Mouse (Mus musculus): ENCODE measurements around the gene Ntsr1.

Gene Ntsr1

GRCm38 (mm10) chr2:180499741-180500140, at the start of gene Ntsr1:
Gene Ntsr1, plus strand, starts transcription at chr2:180499976.
- DNase-seq (ENCODE audit: low read depth, low spot score), result no peak

- no peak for DNase-seq (ENCODE audit: low read depth, low spot score)
Observed at GRCm38 (mm10) chr2:180450529-180450928, 49.2 kb upstream of the Ntsr1 start.

- DNase-seq (ENCODE audit: low read depth, low spot score), result peak; percentile 36
Observed at GRCm38 (mm10) chr2:180455723-180456698, 43.8 kb upstream of the Ntsr1 start, which contains the start of gene Slco4a1. Gene Slco4a1, plus strand, starts transcription at chr2:180456245.

- no peak for DNase-seq (ENCODE audit: low read depth, low spot score)
Observed at GRCm38 (mm10) chr2:180456705-180457104, 43.1 kb upstream of the Ntsr1 start.

DNA sequence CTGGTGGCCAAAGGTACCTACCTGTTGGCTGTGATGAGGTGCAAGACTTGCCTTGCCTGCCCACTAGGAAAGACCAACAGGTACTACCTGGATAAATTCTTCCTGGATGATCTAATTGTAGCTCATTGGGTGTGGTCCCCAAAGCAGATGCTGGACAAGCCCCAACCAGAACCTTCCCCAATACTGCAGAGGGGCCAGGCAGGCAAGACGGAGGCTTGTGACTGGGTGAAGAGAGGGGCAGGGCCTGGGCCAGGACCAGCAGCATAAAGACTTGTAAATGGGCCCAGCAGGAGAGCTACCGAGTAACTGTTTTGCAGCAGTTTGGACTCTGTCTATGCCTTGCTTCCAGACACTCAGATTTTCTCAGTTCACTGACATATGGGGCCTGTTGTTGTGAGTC, 42.1 kb upstream of the Ntsr1 start:
- DNase-seq (ENCODE audit: low read depth, low spot score), result no peak

DNA sequence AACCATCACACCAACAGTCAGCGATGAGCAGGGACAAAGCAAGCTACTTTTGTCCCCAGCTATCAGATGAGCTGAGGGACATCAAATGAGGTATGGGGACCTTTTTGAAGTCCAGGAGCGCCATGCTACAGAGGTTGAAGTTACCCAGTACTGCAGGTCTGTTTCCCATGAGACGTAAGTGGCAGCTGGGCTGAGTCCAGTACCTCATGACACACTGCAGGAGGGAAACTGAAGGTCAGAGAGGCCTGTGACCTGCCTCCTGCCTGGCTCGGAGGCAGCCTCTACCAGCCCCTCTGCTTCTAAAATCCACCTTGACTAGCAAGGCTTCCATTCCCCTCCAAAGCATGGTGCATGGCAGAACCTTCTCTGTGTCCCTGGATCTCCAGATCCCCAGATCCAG, 40.3 kb upstream of the Ntsr1 start:
- no peak for DNase-seq (ENCODE audit: low read depth, low spot score)

- no peak for DNase-seq (ENCODE audit: low read depth, low spot score)
Observed at GRCm38 (mm10) chr2:180460801-180461200, 39.0 kb upstream of the Ntsr1 start.

- no peak for DNase-seq (ENCODE audit: low read depth, low spot score)
Observed at GRCm38 (mm10) chr2:180462593-180462992, 37.2 kb upstream of the Ntsr1 start.

DNA sequence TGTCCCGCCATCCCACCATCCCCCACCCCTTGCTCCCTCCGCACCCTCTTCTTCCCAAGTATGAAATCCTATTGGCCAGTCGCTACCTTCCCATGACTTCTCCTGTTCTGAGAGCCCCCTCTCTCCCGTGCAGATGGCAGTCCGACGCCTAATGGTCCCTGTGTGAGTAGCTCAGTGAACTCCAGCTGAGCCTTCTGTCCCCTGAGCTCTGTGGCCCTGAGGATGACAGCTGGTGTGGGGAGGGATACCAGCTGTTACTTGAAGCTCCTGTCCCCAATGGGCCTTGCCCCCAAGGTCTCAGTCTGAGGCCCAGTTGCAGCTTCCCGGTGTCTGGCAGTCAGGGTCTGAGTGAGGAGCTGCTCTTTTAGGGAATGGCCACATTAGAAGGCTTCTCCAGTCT, 33.3 kb upstream of the Ntsr1 start:
- no peak for DNase-seq (ENCODE audit: low read depth, low spot score)

DNA sequence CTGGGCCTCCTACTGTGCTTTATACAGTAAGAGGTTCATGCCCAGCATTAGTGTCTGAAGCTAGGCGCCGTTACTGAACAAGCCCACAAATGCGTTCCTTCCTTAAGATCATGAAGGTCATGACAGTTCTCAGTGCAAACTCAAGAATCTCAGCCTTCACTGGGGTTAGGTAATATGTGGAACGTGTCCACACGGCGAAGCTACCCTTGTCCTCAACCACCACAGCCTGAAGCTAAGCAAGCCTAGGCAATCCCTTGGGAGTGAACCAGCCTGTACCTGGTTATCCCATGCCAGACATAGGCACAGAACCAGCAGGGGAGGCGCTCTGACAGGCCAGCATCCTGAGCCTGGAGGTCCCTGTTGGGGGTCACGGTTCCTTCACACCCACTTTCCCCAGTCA, 30.9 kb upstream of the Ntsr1 start:
- DNase-seq (ENCODE audit: low read depth, low spot score), result no peak

DNA sequence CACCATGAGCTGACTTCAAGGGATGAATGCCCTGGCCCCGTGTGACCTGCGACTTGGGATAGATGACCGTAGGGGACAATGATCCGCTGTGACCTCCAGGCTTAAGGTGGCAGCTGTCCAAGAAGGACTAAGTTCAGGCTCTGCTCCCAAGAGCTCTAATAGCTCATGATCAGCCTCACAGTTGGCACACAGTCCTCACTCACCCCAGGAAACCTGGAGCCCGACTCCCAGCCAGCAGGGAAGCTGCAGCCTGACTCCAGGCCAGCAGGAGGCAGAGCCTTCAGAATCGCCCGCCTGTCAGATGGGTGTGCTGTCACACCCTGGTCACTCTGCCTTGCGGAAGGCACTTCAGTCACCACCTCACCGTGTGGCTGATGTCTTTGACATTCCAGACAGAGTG, 30.0 kb upstream of the Ntsr1 start:
- DNase-seq (ENCODE audit: low read depth, low spot score), result no peak

- no peak for DNase-seq (ENCODE audit: low read depth, low spot score)
Observed at GRCm38 (mm10) chr2:180472306-180473079, 27.3 kb upstream of the Ntsr1 start.

DNA sequence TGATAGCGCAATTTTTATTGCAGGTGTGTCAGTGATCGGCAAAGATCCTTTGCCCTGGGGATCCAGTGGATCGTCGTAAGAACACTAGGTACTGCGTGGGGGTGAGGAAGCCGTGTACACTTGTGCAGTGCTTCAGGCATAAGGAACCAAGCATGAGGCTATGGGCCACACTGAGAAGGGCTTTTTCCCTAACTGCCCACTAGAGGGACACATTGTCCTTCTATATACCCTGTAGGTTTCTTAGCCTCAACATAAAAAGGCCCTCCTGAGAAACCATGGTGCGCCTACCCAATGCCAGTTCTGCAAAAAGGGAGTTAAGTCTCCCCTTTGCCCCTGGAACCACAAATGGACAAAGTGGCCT, 26.7 kb upstream of the Ntsr1 start:
- peak; percentile 69 for DNase-seq (ENCODE audit: low read depth, low spot score)

DNA sequence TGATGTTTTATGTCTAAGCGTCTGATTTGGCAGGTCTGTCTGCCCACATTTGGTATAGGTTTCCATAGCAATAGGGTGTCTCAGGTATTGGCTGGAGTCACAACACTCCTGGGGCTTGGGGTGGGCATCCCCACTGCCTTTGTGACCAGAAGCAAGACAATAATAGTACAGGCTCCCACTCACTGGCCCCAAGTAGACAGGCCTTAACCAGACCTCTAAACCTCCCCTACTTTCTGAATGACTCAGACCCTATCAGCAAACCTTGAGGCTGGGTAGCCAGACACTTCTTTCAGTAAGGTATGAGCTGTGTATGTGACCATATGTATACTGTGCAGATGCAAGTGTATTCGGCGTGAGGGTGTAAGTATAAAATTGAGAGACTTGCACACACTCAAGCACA, 24.9 kb upstream of the Ntsr1 start:
- no peak for DNase-seq (ENCODE audit: low read depth, low spot score)

DNA sequence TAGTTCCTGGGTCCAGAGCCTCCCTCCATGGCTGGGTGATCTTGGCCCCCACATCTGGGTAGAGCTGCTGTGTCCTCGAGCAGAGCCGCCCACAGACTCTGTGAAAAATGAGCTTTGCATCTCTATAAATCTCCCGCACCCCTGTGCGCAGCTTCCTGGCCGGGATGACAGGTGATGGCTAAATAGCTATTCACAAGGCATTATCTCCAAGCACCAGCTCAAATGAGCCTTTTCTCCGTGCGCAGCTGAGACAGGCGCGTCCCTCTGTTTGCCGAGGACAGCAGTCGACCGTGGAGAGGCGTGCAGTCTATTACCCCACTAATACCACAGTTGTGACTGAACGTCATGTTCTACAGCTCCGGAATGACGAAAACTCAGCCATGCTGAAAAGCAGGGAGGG, 17.5 kb upstream of the Ntsr1 start:
- no peak for DNase-seq (ENCODE audit: low read depth, low spot score)

GRCm38 (mm10) chr2:180484882-180485281, 14.9 kb upstream of the Ntsr1 start:
- no peak for DNase-seq (ENCODE audit: low read depth, low spot score)

DNA sequence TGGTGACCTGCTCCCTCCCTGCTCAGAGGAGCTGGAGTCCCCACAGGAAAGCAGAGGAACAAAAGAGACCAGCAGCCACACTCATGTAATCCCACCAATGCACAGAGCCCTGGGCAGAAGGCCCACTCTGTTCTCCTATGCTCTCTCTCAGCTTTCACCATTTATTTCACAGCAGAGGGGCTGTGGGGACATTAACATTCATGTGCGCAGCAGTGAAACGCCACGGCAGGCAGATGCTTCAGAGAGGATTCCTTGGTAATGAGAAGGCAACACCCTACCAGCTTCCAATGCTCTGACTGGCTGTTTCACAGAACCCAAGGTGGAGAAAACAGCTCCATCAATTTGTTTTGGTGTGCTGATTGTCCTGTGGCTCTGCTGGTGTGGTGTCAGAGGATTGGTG, 14.5 kb upstream of the Ntsr1 start:
- no peak for DNase-seq (ENCODE audit: low read depth, low spot score)

GRCm38 (mm10) chr2:180488210-180488751, 11.5 kb upstream of the Ntsr1 start:
- peak; percentile 61 for DNase-seq (ENCODE audit: low read depth, low spot score)

DNA sequence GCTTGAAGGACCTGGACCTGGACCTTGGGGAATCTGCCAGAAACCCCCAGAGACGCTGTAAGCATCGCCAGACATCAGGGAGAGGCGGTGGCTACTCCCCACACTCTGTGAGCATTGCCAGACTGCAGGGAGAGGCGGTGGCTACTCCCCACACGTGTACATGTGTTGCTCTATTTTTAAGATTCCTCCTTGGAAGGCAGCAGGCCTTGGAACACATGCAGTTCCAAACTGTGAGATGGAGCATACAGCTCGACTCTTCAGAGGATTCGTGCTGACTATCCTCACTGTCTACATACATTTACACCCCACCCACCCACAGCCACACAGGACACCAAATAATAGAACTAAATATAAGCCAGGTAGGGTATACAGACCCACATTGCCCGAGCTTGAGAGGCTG, 3.9 kb upstream of the Ntsr1 start:
- peak; percentile 84 for DNase-seq (ENCODE audit: low read depth, low spot score)

DNA sequence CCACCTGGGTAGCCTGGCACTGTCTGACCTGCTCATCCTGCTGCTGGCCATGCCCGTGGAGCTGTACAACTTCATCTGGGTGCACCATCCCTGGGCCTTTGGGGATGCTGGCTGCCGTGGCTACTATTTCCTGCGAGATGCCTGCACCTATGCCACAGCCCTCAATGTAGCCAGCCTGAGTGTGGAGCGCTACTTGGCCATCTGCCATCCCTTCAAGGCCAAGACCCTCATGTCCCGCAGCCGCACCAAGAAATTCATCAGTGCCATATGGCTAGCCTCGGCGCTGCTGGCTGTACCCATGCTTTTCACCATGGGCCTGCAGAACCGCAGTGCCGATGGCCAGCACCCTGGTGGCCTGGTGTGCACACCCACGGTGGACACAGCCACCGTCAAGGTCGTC, 950 bp downstream of the Ntsr1 start:
- no peak for DNase-seq (ENCODE audit: low read depth, low spot score)

DNA sequence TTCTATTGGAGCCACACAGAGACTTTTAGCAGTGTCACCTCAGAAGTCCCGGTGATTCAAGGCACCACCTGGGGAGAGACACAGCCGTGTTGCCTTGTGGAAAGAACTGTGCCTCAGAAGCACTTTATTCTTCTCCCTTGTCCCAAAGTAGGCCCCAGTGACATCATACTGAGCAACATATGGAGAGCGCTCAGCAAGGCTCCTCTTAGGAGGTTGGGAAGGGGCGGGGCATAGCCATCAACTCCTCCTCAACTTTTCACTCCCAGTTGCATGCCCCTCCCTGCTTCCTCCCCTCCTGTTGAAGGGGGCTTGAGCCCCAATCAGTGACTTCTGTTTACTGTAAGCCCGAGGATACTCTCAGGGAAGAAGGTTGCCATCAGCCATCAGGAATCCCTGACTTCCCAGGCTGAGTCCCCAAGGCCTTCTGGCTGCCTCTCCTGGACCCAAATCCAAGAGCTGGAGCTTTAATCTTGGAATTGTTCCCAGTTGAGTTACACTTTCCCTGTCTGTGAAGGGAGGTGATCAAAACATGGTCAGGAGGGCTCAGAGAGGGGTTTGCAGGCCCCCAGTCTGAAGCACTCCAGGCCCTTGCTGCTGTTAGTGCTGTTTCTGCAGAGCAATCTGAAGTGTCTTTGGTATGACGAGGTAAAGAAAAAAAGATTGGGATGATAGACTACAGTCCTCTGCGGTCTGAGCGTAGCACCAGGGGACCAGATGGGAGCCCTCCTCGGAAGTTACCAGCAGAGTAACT, 1.6 kb downstream of the Ntsr1 start:
- DNase-seq (ENCODE audit: low read depth, low spot score), result no peak

DNA sequence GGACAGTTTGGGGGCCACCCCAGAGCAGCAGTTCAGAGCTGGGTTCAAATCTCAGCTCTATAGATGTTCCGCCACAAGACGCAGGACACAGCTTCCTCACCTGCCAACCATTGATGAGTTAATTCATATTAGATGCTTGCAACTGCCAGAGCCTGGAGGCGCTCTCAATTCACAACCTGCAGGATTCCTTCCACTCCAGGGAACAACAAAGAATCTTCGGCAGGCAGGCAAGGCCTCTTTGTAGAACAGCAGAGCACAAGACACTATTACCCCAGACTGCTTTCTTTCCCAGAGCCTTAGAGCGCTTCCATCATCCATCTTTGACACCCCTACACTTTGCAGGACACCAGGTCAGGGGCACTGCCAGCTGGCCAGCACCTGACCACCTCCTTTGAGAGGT, 6.5 kb downstream of the Ntsr1 start:
- no peak for DNase-seq (ENCODE audit: low read depth, low spot score)

Data from telencephalon, adult 2 months (tissue).